Mouse (Mus musculus): ENCODE results near the gene Ebi3. TPM values are rescaled to one million over a fixed set of nuclear protein-coding genes. Genes with fewer than 3 reads are reported as not detected.
"Not testable (repeated sequence)": the region's sequence is repeated elsewhere in the genome, so short reads cannot be mapped to it uniquely, and the experiment has no call there.

Ebi3 gene
- polyA plus RNA-seq, 1 experiment from 2014 or later, result 2.7 TPM

DNA sequence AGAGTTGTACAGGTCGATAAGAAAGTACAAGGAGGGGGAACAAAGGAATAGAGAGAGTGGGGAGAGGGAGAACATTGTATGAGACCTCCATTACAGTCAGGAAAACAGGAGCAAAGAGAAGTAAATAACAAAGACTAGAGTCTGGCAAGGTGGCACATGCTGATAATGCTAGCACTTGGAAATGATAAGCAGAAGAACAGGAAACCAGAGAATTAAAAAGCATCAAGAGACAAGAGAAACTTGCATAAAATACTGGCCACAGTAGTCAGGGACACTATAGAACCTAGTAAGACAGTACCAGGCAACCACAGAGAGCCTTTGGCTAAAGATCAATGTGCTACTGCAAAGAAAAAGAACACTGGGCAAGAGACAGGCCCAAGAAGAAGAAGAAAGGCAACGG, 19.8 kb upstream of the Ebi3 start:
- Histone ChIP-seq H3K27ac (replicated peaks) (0 out of 2 replicates have a peak overlapping the region, but pooled peaks have one; percentile 35), H3K27me3 (ENCODE audit: control insufficient read depth, insufficient read depth, low read length) (no peaks in the 10 kb centered on the region), H3K4me2 (replicated peaks; ENCODE audit: low read depth) (peak overlapping the region; percentile 81), H3K4me1 (replicated peaks; ENCODE audit: control insufficient read depth, insufficient read depth) (no peaks in the 10 kb centered on the region), H3K9me3 (ENCODE audit: control insufficient read depth, low read length) (peaks cover 4% of the 10 kb centered on the region; the same call in 1 of the 2 replicates), H3K4me3 (ENCODE audit: low read depth, low read length) (peak overlapping the region; percentile 63), H3K36me3 (ENCODE audit: control insufficient read depth, insufficient read depth, low read length) (no peaks in the 10 kb centered on the region), H3K9ac (ENCODE audit: low read length) (peak overlapping the region; percentile 66; the same call in 1 of the 2 replicates)
- WGBS, result 54% methylated on average over 2 of the region's 2 CpGs
- DNase-seq (ENCODE audit: low spot score), result no peak
- TF ChIP-seq CTCF (IDR thresholded peaks at IDR 0.05; ENCODE audit: low read depth), result no peak
- TF ChIP-seq EP300 (optimal IDR thresholded peaks at IDR 0.05), result no peak
- ATAC-seq (ENCODE audit: low FRiP score, low TSS enrichment), result no peak

DNA sequence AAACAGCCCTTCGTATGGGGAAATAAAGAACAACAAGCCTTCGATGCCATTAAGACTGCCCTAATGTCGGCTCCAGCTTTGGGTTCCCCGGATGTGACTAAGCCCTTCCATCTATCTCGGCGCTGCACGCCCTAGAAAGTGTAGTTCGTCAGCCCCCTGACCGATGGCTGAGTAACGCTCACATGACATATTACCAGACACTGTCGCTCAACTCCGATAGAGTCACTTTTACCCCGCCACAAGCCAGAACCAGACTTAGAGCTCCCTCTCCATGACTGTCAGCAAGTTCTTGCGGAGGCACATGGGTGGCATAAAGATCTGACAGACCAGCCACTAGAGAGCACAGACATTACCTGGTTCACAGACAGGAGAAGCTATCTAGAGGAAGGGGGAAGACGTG, 19.2 kb upstream of the Ebi3 start:
- Histone ChIP-seq H3K9me3 (ENCODE audit: control insufficient read depth, low read length) (peaks cover 4% of the 10 kb centered on the region; the same call in 1 of the 2 replicates), H3K4me2 (replicated peaks; ENCODE audit: low read depth) (no peak overlapping the region), H3K4me3 (ENCODE audit: low read depth, low read length) (no peak overlapping the region), H3K27ac (replicated peaks) (no peak overlapping the region), H3K9ac (ENCODE audit: low read length) (no peak overlapping the region), H3K36me3 (ENCODE audit: control insufficient read depth, insufficient read depth, low read length) (no peaks in the 10 kb centered on the region), H3K4me1 (replicated peaks; ENCODE audit: control insufficient read depth, insufficient read depth) (no peaks in the 10 kb centered on the region), H3K27me3 (ENCODE audit: control insufficient read depth, insufficient read depth, low read length) (no peaks in the 10 kb centered on the region)
- ATAC-seq (ENCODE audit: low FRiP score, low TSS enrichment) (no peak), DNase-seq (ENCODE audit: low spot score) (no peak)
- TF ChIP-seq CTCF (IDR thresholded peaks at IDR 0.05; ENCODE audit: low read depth) (no peak), EP300 (optimal IDR thresholded peaks at IDR 0.05) (no peak)
- 94% methylated on average over 15 of the region's 15 CpGs for WGBS

DNA sequence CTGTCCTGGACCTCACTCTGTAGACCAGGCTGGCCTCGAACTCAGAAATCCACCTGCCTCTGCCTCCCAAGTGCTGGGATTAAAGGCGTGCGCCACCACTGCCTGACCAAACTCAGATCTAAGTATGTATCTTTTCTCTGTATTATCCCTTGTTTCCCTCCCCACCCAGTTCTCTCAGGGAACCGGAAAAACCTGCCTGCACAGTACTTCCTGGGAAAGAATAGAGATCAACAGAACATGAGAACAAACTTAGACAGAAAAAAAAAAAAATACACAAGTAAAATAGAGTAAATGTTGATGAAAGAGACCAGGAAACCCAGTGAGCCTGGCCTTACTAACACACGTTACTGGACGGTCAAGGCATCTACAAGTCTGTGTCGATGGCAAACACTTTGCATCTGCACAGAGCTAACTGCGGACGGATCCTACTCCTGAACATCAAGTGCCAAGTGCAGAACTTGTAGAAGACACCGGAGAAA, 8.0 kb upstream of the Ebi3 start:
- peak; percentile 77 for DNase-seq (ENCODE audit: low spot score)
- WGBS, result 21% methylated on average over 10 of the region's 10 CpGs
- ATAC-seq (ENCODE audit: low FRiP score, low TSS enrichment), result peak; percentile 77
- H3K36me3 ChIP-seq (ENCODE audit: control insufficient read depth, insufficient read depth, low read length); H3K9ac ChIP-seq (ENCODE audit: low read length); H3K27me3 ChIP-seq (ENCODE audit: control insufficient read depth, insufficient read depth, low read length); H3K9me3 ChIP-seq (ENCODE audit: control insufficient read depth, low read length); H3K4me1 ChIP-seq (replicated peaks; ENCODE audit: control insufficient read depth, insufficient read depth): not testable (repeated sequence)
- H3K4me3 ChIP-seq (ENCODE audit: low read depth, low read length), result peak overlapping the region; percentile 45
- H3K4me2 ChIP-seq (replicated peaks; ENCODE audit: low read depth), result peak overlapping the region; percentile 75
- peak overlapping the region; percentile 94 for H3K27ac ChIP-seq (replicated peaks)

DNA sequence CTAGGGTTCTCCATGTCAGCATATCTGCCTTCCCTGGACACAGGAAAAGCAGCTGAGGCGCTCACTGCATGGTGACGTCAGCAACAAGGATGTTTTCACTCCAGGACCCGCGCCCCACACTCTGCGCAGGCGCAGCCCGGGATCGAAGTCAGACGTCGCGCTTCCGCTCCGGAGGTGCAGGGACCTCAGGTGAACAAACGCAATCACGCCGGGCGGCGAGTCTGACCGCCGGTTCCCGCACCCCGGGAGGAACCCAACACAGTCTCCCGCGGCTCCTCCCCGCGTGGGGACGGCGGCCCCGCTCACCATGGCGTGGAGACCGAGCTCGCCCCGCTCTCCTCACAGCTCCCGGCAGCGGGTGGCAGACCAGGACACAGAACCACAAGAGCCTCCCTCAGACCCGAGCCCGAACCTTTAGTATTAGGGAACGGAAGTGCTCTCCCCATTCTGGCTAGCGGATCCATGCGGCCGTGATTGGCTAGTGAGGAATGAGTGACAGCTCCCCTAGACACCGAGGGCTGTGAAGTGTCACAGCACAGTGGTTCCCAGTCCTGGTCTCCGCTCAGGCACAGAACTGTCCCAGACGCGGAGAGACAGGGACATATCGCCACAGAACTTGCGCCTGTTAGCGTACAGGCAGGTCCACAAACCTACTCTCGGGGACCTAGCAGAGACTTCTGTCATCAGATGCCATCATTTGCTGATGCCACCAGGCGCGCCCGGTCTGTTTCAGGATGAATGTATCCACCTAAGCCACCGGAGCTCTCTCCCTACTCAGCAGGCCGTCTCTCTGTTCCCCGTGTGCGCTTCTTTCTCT, 7.4 kb upstream of the Ebi3 start:
- Histone ChIP-seq H3K9ac (ENCODE audit: low read length) (peak overlapping the region; percentile 61), H3K4me2 (replicated peaks; ENCODE audit: low read depth) (peak overlapping the region; percentile 75), H3K4me3 (ENCODE audit: low read depth, low read length) (peak overlapping the region; percentile 45), H3K27ac (replicated peaks) (peak overlapping the region; percentile 94)
- H3K27me3 ChIP-seq (ENCODE audit: control insufficient read depth, insufficient read depth, low read length); H3K9me3 ChIP-seq (ENCODE audit: control insufficient read depth, low read length); H3K4me1 ChIP-seq (replicated peaks; ENCODE audit: control insufficient read depth, insufficient read depth); H3K36me3 ChIP-seq (ENCODE audit: control insufficient read depth, insufficient read depth, low read length): not testable (repeated sequence)
- DNase-seq (ENCODE audit: low spot score), result peak; percentile 75
- WGBS, result under 1% methylated on average over 53 of the region's 56 CpGs
- peak; percentile 95 for ATAC-seq (ENCODE audit: low FRiP score, low TSS enrichment)

DNA sequence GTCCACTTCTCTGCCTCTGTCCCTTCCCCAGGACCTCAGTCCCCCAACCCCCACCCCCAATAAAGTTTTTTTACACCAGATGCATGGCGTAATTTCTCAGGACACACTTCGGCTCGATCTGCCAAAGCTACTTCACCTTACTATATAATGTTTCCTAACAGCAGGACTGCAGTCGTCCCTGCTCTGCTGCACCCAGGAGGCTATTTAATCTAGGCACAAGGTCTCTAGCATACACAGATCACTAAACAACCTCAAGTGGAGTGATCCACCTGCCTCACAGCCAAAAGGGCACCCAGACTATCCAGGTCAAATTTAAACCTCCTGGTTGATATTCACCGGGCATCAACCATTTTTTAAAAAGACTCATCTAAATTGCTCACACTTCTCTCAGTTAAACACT, 6.7 kb upstream of the Ebi3 start:
- 18% methylated on average over 5 of the region's 5 CpGs for WGBS
- no peak; the same call in 1 of the 2 replicates for ATAC-seq (ENCODE audit: low FRiP score, low TSS enrichment)
- H3K4me1 ChIP-seq (replicated peaks; ENCODE audit: control insufficient read depth, insufficient read depth), result no peaks in the 10 kb centered on the region

DNA sequence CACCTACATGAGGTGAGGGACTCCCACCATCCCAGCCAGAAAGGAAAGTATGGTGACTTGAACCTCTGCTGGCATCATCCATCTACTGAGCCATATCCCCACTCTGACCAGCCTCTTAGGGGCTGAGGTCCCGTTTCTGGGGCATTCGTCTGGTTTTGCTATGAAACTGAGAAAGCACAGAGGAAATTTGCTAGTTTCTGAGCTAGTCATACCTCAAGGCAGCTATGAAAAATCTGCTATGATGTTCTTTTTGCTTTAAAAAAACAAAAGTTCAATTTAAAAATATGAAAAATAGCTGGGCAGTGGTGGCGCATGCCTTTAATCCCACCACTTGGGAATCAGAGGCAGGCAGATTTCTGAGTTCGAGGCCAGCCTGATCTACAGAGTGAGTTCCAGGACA, 3.8 kb upstream of the Ebi3 start:
- TF ChIP-seq CTCF (IDR thresholded peaks at IDR 0.05; ENCODE audit: low read depth) (no peak), EP300 (optimal IDR thresholded peaks at IDR 0.05) (no peak)
- no peaks in the 10 kb centered on the region for H3K27me3 ChIP-seq (ENCODE audit: control insufficient read depth, insufficient read depth, low read length)
- no peak overlapping the region for H3K27ac ChIP-seq (replicated peaks)
- H3K4me2 ChIP-seq (replicated peaks; ENCODE audit: low read depth), result no peak overlapping the region
- no peaks in the 10 kb centered on the region for H3K4me1 ChIP-seq (replicated peaks; ENCODE audit: control insufficient read depth, insufficient read depth)
- no peaks in the 10 kb centered on the region for H3K9me3 ChIP-seq (ENCODE audit: control insufficient read depth, low read length)
- ATAC-seq (ENCODE audit: low FRiP score, low TSS enrichment) (no peak), DNase-seq (ENCODE audit: low spot score) (no peak)
- H3K4me3 ChIP-seq (ENCODE audit: low read depth, low read length), result no peak overlapping the region
- WGBS, result 83% methylated on average over 4 of the region's 4 CpGs
- H3K9ac ChIP-seq (ENCODE audit: low read length), result no peak overlapping the region
- H3K36me3 ChIP-seq (ENCODE audit: control insufficient read depth, insufficient read depth, low read length), result no peaks in the 10 kb centered on the region

More for the DNA sequence above, 6.7 kb upstream of the Ebi3 start:
- no peak for DNase-seq (ENCODE audit: low spot score)
- Histone ChIP-seq H3K4me2 (replicated peaks; ENCODE audit: low read depth) (peak overlapping the region; percentile 75), H3K36me3 (ENCODE audit: control insufficient read depth, insufficient read depth, low read length) (no peaks in the 10 kb centered on the region), H3K9me3 (ENCODE audit: control insufficient read depth, low read length) (no peaks in the 10 kb centered on the region), H3K9ac (ENCODE audit: low read length) (peak overlapping the region; percentile 61), H3K4me3 (ENCODE audit: low read depth, low read length) (peak overlapping the region; percentile 45), H3K27me3 (ENCODE audit: control insufficient read depth, insufficient read depth, low read length) (no peaks in the 10 kb centered on the region), H3K27ac (replicated peaks) (peak overlapping the region; percentile 94)
- TF ChIP-seq CTCF (IDR thresholded peaks at IDR 0.05; ENCODE audit: low read depth) (no peak), EP300 (optimal IDR thresholded peaks at IDR 0.05) (no peak)
